1 mouse cellular context compared by ENCODE assay signal in the genomic region with DNA sequence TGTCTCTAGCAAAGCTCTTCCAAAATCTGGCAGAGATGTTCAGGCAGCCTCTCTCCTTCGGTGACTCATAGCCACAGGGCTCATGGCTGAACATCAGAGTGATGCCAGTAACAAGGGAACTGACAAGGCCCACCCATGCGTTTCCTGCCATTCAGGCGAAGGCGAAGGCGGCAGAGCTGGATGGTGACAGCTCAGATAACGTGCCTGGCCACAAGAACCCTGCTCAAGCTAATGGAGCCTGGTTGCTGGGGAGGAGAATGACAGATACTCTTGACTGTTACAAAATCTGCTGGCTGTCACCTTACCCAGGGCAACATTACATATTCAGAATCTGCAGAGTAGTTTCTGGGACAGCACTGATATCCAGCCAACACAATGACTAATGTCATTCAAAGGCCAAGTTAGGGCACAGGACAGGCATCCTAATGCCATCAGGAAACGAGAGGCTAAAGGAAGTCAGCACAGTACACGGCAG.
TF ChIP-seq lines count a peak whose summit lies in the region.

No protein-coding gene starts in this region.

TF ChIP-seq in MEL, 35 proteins besides CTCF, POLR2A, EP300 and RAD21 (continued from another document):
- no peak for TF ChIP-seq MAFK (IDR thresholded peaks at IDR 0.05; ENCODE audit: borderline replicate concordance, low read depth, low read length)
- peak; percentile 61 for TF ChIP-seq SIN3A (IDR thresholded peaks at IDR 0.05; ENCODE audit: low read length)
- no peak for TF ChIP-seq ZC3H11A (IDR thresholded peaks at IDR 0.05; ENCODE audit: low read depth, low read length)
- TF ChIP-seq ELF1 (IDR thresholded peaks at IDR 0.05; ENCODE audit: low read depth, low read length), result no peak
- TF ChIP-seq SMC3 (IDR thresholded peaks at IDR 0.05; ENCODE audit: low read depth, low read length), result 0 out of 2 replicates have a peak, but pooled peaks have one; percentile 3
- TF ChIP-seq MAX (IDR thresholded peaks at IDR 0.05; ENCODE audit: low read length), result peak; percentile 85
- no peak for TF ChIP-seq GABPA (IDR thresholded peaks at IDR 0.05; ENCODE audit: low read depth, low read length)
- TF ChIP-seq USF2 (IDR thresholded peaks at IDR 0.05; ENCODE audit: borderline replicate concordance in 1 of 2, insufficient read depth in 1 of 2, low read depth in 1 of 2, low read length in 2 of 2), result no peak
TF ChIP-seq in MEL: peak in this region for 9.
